Mouse (Mus musculus) forebrain, embryonic 14.5 days (tissue): ENCODE results near the gene Dpf2. TPM values are rescaled to one million over a fixed set of nuclear protein-coding genes. Genes with fewer than 3 reads are reported as not detected.
"Not testable (repeated sequence)": the region's sequence is repeated elsewhere in the genome, so short reads cannot be mapped to it uniquely, and the experiment has no call there.

ENCODE experiments used
- ATAC-seq: fragments of 200-750 bp; cut with Nextera tagmentation; 2 replicates; pipeline ENCODE4 v1.8.0; 2017; ENCODE audit warnings: mild to moderate bottlenecking, moderate library complexity
- DNase-seq: peaks from one replicate; pipeline ENCODE4 v3.0.0-alpha.2; 2015; ENCODE audit warnings: low spot score
- H3K27ac ChIP-seq: fragments of 300-500 bp; sonication (generic); 2 replicates; pipeline ENCODE4 v1.5.1; 2014; ENCODE audit warnings: low read depth, mild to moderate bottlenecking, control low read depth, low read length, moderate library complexity
- H3K27me3 ChIP-seq: fragments of 300-500 bp; sonication (generic); replicated peaks from 2 replicates; pipeline ENCODE4 v1.6.1; 2014; ENCODE audit warnings: low read length, control low read depth, mixed read lengths; ENCODE audit not compliant: control insufficient read depth, insufficient read depth
- H3K36me3 ChIP-seq: fragments of 300-500 bp; sonication (generic); 2 replicates; pipeline ENCODE4 v1.6.1; 2014; ENCODE audit warnings: low read length, control low read depth; ENCODE audit not compliant: control insufficient read depth, insufficient read depth
- H3K4me1 ChIP-seq: fragments of 300-500 bp; sonication (generic); 2 replicates; pipeline ENCODE4 v1.6.1; 2014; ENCODE audit warnings: antibody characterized with exemption, low read length, control low read depth; ENCODE audit not compliant: control insufficient read depth, insufficient read depth
- H3K4me2 ChIP-seq: fragments of 300-500 bp; sonication (generic); 2 replicates; pipeline ENCODE4 v1.6.1; 2014; ENCODE audit warnings: mild to moderate bottlenecking, control low read depth, low read length
- H3K4me3 ChIP-seq: fragments of 300-500 bp; sonication (generic); 2 replicates; pipeline ENCODE4 v1.5.1; 2014; ENCODE audit warnings: low read depth, low read length, control low read depth
- H3K9ac ChIP-seq: fragments of 300-500 bp; sonication (generic); 2 replicates; pipeline ENCODE4 v1.6.1; 2014; ENCODE audit warnings: mild to moderate bottlenecking, low read length, control low read depth, moderate library complexity
- H3K9me3 ChIP-seq: fragments of 300-500 bp; sonication (generic); replicated peaks from 2 replicates; pipeline ENCODE4 v1.6.1; 2016; ENCODE audit warnings: low read length, control low read depth, mixed read lengths; ENCODE audit not compliant: control insufficient read depth
- WGBS: fragments of 180-500 bp; shearing (Covaris S2); extraction: QIAGEN DNeasy Blood & Tissue Kit; methylation state at CpG from one replicate; pipeline ENCODE4 v1.1.7; 2014; 5-methylcytosine and 5-hydroxymethylcytosine counted together
- polyA plus RNA-seq: library from polyadenylated mRNA; unstranded; fragments of >200 nt; fragmentation: Nextera tagmentation; extraction: Ambion mirVana; gene quantifications from 2 replicates; pipeline ENCODE4 v1.2.1, GENCODE M21; 2014

Dpf2 gene
- polyA plus RNA-seq, 1 experiment from 2014 or later, result 136 TPM

GRCm38 (mm10) chr19:5892262-5892661 lies 20.5 kb downstream of the Dpf2 start:
- H3K27me3 ChIP-seq, result no peaks in the 10 kb centered on the region
- 92% methylated on average over 7 of the region's 7 CpGs for WGBS
- H3K9me3 ChIP-seq, result no peaks in the 10 kb centered on the region
- ATAC-seq (no peak), DNase-seq (no peak)
- no peak overlapping the region; the same call in 1 of the 2 replicates for H3K4me2 ChIP-seq
- peaks cover 16% of the 10 kb centered on the region for H3K4me1 ChIP-seq
- no peak overlapping the region for H3K27ac ChIP-seq
- H3K36me3 ChIP-seq, result peaks cover 33% of the 10 kb centered on the region
- H3K4me3 ChIP-seq, result no peak overlapping the region
- 0 out of 2 replicates have a peak overlapping the region, but pooled peaks have one; percentile 13 for H3K9ac ChIP-seq

DNA sequence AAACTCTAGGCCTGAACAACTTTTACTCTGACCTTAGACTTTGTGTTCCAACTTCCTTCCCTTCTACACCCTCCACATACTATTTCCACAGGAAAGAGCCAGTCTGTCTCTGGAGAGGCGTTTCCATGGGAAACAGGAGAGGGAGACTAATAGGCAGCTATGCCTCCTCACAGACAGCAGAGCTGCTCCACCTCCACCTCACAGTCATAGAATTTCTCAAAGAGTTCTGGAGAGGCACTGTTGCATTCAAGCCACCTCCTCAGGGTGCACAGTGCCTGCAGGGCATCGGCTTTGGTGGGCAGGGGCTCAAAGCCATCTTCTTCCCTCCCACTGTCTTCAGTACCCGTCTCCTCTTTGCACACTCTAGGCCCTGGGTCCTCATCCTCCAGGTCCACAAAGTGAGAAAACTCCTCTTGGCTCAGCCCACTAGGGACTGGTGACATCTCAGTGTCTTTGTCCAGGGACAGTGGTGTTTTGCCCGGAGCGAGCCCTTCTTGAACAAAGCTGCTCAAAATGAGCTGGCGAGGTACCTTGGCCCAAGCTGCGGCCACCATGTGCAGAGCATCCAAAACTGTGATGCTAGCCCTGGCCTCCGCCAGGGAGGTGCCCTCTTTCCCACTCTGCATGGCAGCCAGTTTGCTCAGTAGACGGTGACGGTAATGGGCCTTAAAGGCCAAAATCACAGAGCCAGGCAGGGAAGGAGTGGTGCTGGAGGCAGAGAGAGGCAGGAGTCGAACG lies 21.1 kb downstream of the Dpf2 start:
- H3K4me3 ChIP-seq, result no peak overlapping the region
- DNase-seq (no peak), ATAC-seq (no peak)
- peaks cover 29% of the 10 kb centered on the region for H3K36me3 ChIP-seq
- H3K9me3 ChIP-seq, result no peaks in the 10 kb centered on the region
- 95% methylated on average over 12 of the region's 12 CpGs for WGBS
- no peaks in the 10 kb centered on the region for H3K27me3 ChIP-seq
- H3K4me1 ChIP-seq, result peaks cover 16% of the 10 kb centered on the region
- no peak overlapping the region for H3K4me2 ChIP-seq
- no peak overlapping the region for H3K9ac ChIP-seq
- H3K27ac ChIP-seq, result no peak overlapping the region

GRCm38 (mm10) chr19:5889211-5889610 lies 23.6 kb downstream of the Dpf2 start:
- no peak for DNase-seq
- Histone ChIP-seq H3K9me3 (no peaks in the 10 kb centered on the region), H3K9ac (no peak overlapping the region), H3K4me3 (no peak overlapping the region), H3K4me2 (no peak overlapping the region), H3K36me3 (peaks cover 16% of the 10 kb centered on the region; the same call in 1 of the 2 replicates), H3K27me3 (no peaks in the 10 kb centered on the region), H3K4me1 (peaks cover 16% of the 10 kb centered on the region), H3K27ac (no peak overlapping the region)
- WGBS, result 77% methylated on average over 4 of the region's 4 CpGs
- ATAC-seq, result no peak

- H3K9ac ChIP-seq, result no peak overlapping the region
- H3K4me3 ChIP-seq, result no peak overlapping the region
- H3K27ac ChIP-seq, result no peak overlapping the region
- H3K27me3 ChIP-seq, result no peaks in the 10 kb centered on the region
- ATAC-seq (no peak), DNase-seq (no peak)
- H3K4me1 ChIP-seq, result peaks cover 4% of the 10 kb centered on the region; the same call in 1 of the 2 replicates
- H3K9me3 ChIP-seq, result no peaks in the 10 kb centered on the region
- 86% methylated on average over 3 of the region's 3 CpGs for WGBS
- no peak overlapping the region for H3K4me2 ChIP-seq
- peaks cover 12% of the 10 kb centered on the region; the same call in 1 of the 2 replicates for H3K36me3 ChIP-seq
These were observed 25.5 kb downstream of the Dpf2 start for GRCm38 (mm10) chr19:5887234-5887815.

DNA sequence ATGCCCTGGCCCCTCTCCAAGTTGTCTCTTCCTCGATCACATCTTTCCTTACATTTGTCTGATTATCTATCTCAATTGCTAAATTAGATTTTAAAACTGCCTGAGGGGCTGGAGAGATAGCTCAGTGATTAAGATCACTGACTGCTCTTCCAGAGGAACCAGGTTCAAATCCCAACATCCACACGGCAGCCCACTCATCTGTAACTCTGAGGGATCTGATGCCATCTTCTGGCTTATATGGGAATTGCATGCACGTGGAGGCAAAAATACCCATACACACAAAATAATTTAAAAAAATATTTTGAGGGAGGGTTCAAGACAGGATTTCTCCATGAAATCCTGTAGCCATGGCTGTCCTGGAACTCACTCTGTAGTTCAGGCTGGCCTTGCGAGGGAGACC lies 27.0 kb downstream of the Dpf2 start:
- Histone ChIP-seq H3K36me3 (peaks cover 4% of the 10 kb centered on the region; the same call in 1 of the 2 replicates), H3K27me3 (no peaks in the 10 kb centered on the region), H3K4me3 (no peak overlapping the region), H3K9me3 (no peaks in the 10 kb centered on the region), H3K9ac (no peak overlapping the region), H3K4me2 (no peak overlapping the region), H3K27ac (no peak overlapping the region), H3K4me1 (no peaks in the 10 kb centered on the region)
- ATAC-seq (no peak), DNase-seq (no peak)
- WGBS, result 57% methylated on average over 4 of the region's 4 CpGs

DNA sequence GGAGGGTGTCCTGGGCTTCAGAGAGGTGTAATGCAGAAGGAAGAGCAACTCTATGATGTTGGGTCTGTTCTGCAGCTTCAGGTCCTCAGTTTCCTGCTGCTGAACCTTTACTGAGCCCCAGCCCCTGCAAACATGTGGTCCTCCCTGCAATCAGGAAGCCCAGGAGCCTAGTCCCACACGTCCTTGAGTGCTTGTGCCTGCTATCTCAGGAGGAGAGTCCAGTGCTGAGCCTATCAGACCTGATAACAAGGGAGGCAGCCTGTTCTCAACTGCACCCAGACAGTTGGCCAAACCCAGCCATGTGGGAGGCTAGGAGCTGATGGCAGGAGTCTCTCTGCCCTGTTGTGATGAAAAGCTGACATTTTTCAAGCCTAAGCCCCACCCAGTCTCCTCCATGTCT lies 28.9 kb downstream of the Dpf2 start:
- no peak overlapping the region for H3K27ac ChIP-seq
- no peak for ATAC-seq
- no peak overlapping the region for H3K4me2 ChIP-seq
- H3K4me3 ChIP-seq, result no peak overlapping the region
- no peaks in the 10 kb centered on the region for H3K4me1 ChIP-seq
- H3K27me3 ChIP-seq, result no peaks in the 10 kb centered on the region
- H3K9ac ChIP-seq, result no peak overlapping the region
- H3K9me3 ChIP-seq, result no peaks in the 10 kb centered on the region
- no peak for DNase-seq
- WGBS, result 69% methylated on average over 1 of the region's 1 CpGs
- no peaks in the 10 kb centered on the region for H3K36me3 ChIP-seq

DNA sequence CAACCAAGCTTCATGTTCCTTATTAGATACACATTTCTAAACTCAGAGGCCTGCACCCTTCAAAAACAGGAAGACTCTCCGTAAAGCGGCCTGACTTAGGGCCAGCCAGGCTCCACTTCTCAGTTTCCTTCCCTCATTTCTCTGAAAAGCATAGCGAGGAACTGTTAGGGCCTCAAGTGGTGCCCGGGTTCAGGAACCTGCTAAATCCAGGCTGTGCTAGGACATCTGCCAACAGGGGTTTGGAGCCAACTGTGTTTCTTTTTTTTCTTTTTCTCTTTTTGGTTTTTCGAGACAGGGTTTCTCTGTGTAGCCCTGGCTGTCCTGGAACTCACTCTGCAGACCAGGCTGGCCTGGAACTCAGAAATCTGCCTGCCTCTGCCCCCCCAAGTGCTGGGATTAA lies 30.7 kb downstream of the Dpf2 start:
- not testable (repeated sequence) for H3K4me1 ChIP-seq, H3K9ac ChIP-seq, H3K4me3 ChIP-seq, ATAC-seq, H3K4me2 ChIP-seq, H3K27me3 ChIP-seq, H3K27ac ChIP-seq, H3K9me3 ChIP-seq, H3K36me3 ChIP-seq, DNase-seq
- WGBS, result 81% methylated on average over 5 of the region's 5 CpGs

DNA sequence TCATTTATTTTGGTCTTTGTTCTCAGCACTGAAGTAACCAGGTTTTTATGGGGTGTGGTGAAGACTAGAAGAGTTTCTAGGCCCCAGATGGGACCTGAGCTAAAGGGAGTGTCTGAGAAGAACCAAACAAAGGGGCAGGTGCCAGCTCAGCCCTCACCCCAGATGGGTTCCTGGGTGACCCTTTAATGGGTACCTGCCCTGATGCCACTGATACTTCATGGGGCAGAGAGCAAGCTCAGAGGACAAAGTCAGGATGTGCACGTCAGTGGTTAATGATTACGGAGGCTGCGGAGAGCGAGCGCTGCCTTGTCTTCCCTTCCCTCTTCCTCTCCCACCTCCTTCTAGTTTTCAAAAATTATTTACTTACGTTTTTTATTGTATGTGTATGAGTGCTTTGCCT lies 31.7 kb downstream of the Dpf2 start:
- Histone ChIP-seq H3K4me2 (no peak overlapping the region), H3K4me1 (no peaks in the 10 kb centered on the region), H3K9ac (no peak overlapping the region), H3K27ac (no peak overlapping the region), H3K36me3 (no peaks in the 10 kb centered on the region), H3K27me3 (no peaks in the 10 kb centered on the region), H3K4me3 (no peak overlapping the region), H3K9me3 (no peaks in the 10 kb centered on the region)
- WGBS, result 91% methylated on average over 6 of the region's 6 CpGs
- no peak for ATAC-seq
- DNase-seq, result no peak

- no peaks in the 10 kb centered on the region for H3K36me3 ChIP-seq
- ATAC-seq, result no peak
- no peaks in the 10 kb centered on the region for H3K27me3 ChIP-seq
- no peak overlapping the region for H3K4me2 ChIP-seq
- 94% methylated on average over 7 of the region's 7 CpGs for WGBS
- no peak overlapping the region for H3K27ac ChIP-seq
- H3K4me3 ChIP-seq, result no peak overlapping the region
- peaks cover 4% of the 10 kb centered on the region; the same call in 1 of the 2 replicates for H3K4me1 ChIP-seq
- DNase-seq, result no peak
- H3K9me3 ChIP-seq, result no peaks in the 10 kb centered on the region
- H3K9ac ChIP-seq, result no peak overlapping the region
These were observed 33.1 kb downstream of the Dpf2 start for GRCm38 (mm10) chr19:5879735-5880134.
